Mouse (Mus musculus) forebrain, embryonic 14.5 days (tissue): ENCODE data around the gene Dnajc3. TPM values are rescaled to one million over a fixed set of nuclear protein-coding genes. Genes with fewer than 3 reads are reported as not detected.
A peak's percentile ranks its signal among the peaks of the same experiment; 100 is the strongest.

Experiments
- ATAC-seq: fragments of 200-750 bp; cut with Nextera tagmentation; 2 replicates; pipeline ENCODE4 v1.8.0; 2017; ENCODE audit warnings: mild to moderate bottlenecking, moderate library complexity
- DNase-seq: peaks from one replicate; pipeline ENCODE4 v3.0.0-alpha.2; 2015; ENCODE audit warnings: low spot score
- H3K27ac ChIP-seq: fragments of 300-500 bp; sonication (generic); 2 replicates; pipeline ENCODE4 v1.5.1; 2014; ENCODE audit warnings: low read depth, mild to moderate bottlenecking, control low read depth, low read length, moderate library complexity
- H3K27me3 ChIP-seq: fragments of 300-500 bp; sonication (generic); replicated peaks from 2 replicates; pipeline ENCODE4 v1.6.1; 2014; ENCODE audit warnings: low read length, control low read depth, mixed read lengths; ENCODE audit not compliant: control insufficient read depth, insufficient read depth
- H3K36me3 ChIP-seq: fragments of 300-500 bp; sonication (generic); 2 replicates; pipeline ENCODE4 v1.6.1; 2014; ENCODE audit warnings: low read length, control low read depth; ENCODE audit not compliant: control insufficient read depth, insufficient read depth
- H3K4me1 ChIP-seq: fragments of 300-500 bp; sonication (generic); 2 replicates; pipeline ENCODE4 v1.6.1; 2014; ENCODE audit warnings: antibody characterized with exemption, low read length, control low read depth; ENCODE audit not compliant: control insufficient read depth, insufficient read depth
- H3K4me2 ChIP-seq: fragments of 300-500 bp; sonication (generic); 2 replicates; pipeline ENCODE4 v1.6.1; 2014; ENCODE audit warnings: mild to moderate bottlenecking, control low read depth, low read length
- H3K4me3 ChIP-seq: fragments of 300-500 bp; sonication (generic); 2 replicates; pipeline ENCODE4 v1.5.1; 2014; ENCODE audit warnings: low read depth, low read length, control low read depth
- H3K9ac ChIP-seq: fragments of 300-500 bp; sonication (generic); 2 replicates; pipeline ENCODE4 v1.6.1; 2014; ENCODE audit warnings: mild to moderate bottlenecking, low read length, control low read depth, moderate library complexity
- H3K9me3 ChIP-seq: fragments of 300-500 bp; sonication (generic); replicated peaks from 2 replicates; pipeline ENCODE4 v1.6.1; 2016; ENCODE audit warnings: low read length, control low read depth, mixed read lengths; ENCODE audit not compliant: control insufficient read depth
- WGBS: fragments of 180-500 bp; shearing (Covaris S2); extraction: QIAGEN DNeasy Blood & Tissue Kit; methylation state at CpG from one replicate; pipeline ENCODE4 v1.1.7; 2014; 5-methylcytosine and 5-hydroxymethylcytosine counted together
- polyA plus RNA-seq: library from polyadenylated mRNA; unstranded; fragments of >200 nt; fragmentation: Nextera tagmentation; extraction: Ambion mirVana; gene quantifications from 2 replicates; pipeline ENCODE4 v1.2.1, GENCODE M21; 2014

The Dnajc3 gene
- polyA plus RNA-seq, 1 experiment from 2014 or later = 18.8 TPM

- Histone ChIP-seq H3K4me2 (no peak overlapping the region), H3K27ac (no peak overlapping the region), H3K4me3 (no peak overlapping the region), H3K36me3 (peaks cover 82% of the 10 kb centered on the region), H3K9me3 (no peaks in the 10 kb centered on the region), H3K9ac (no peak overlapping the region), H3K4me1 (peaks cover 8% of the 10 kb centered on the region), H3K27me3 (no peaks in the 10 kb centered on the region)
- DNase-seq (no peak), ATAC-seq (no peak)
- 75% methylated on average over 8 of the region's 8 CpGs for WGBS
Observed at GRCm38 (mm10) chr14:118907592-118907991, 30.2 kb upstream of the Dnajc3 start.

DNA sequence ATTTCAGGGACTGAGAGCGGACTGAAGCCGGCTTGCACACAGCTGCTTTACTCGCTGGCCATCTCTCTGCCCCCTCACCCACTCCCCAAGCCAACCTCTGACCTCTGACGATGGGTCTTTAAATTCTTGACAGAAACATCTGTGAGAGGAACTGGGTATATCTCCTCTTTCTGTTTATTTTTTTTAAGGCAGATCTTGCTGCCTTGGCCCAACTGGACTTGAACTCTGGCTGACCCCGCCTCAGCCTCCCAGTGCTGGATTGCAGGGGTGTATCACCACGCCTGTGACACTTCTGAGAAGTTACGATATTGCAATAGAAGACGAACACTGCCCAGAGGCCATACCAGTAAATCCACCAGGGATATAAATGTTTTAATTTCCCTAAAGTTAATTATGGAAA lies 27.9 kb upstream of the Dnajc3 start:
- WGBS = 91% methylated on average over 8 of the region's 8 CpGs
- Histone ChIP-seq H3K4me1 (no peaks in the 10 kb centered on the region), H3K4me2 (no peak overlapping the region), H3K9me3 (no peaks in the 10 kb centered on the region), H3K27me3 (no peaks in the 10 kb centered on the region), H3K9ac (no peak overlapping the region), H3K27ac (no peak overlapping the region), H3K36me3 (peaks cover 76% of the 10 kb centered on the region), H3K4me3 (no peak overlapping the region)
- DNase-seq (no peak), ATAC-seq (no peak)

GRCm38 (mm10) chr14:118910332-118911222 lies 27.2 kb upstream of the Dnajc3 start:
- Histone ChIP-seq H3K4me2 (no peak overlapping the region), H3K27me3 (no peaks in the 10 kb centered on the region), H3K27ac (no peak overlapping the region), H3K9me3 (no peaks in the 10 kb centered on the region), H3K4me3 (no peak overlapping the region), H3K9ac (no peak overlapping the region), H3K4me1 (no peaks in the 10 kb centered on the region), H3K36me3 (peaks cover 74% of the 10 kb centered on the region)
- WGBS = 75% methylated on average over 29 of the region's 29 CpGs
- DNase-seq (peak; percentile 64), ATAC-seq (peak; percentile 43; the same call in 1 of the 2 replicates)

GRCm38 (mm10) chr14:118911521-118911920 lies 26.3 kb upstream of the Dnajc3 start:
- ATAC-seq (no peak), DNase-seq (no peak)
- Histone ChIP-seq H3K9ac (no peak overlapping the region), H3K4me2 (no peak overlapping the region), H3K4me3 (no peak overlapping the region), H3K27ac (no peak overlapping the region), H3K9me3 (no peaks in the 10 kb centered on the region), H3K36me3 (peaks cover 76% of the 10 kb centered on the region), H3K4me1 (no peaks in the 10 kb centered on the region), H3K27me3 (no peaks in the 10 kb centered on the region)
- 89% methylated on average over 6 of the region's 6 CpGs for WGBS

GRCm38 (mm10) chr14:118913651-118914050 lies 24.1 kb upstream of the Dnajc3 start:
- peaks cover 65% of the 10 kb centered on the region for H3K36me3 ChIP-seq
- no peak for DNase-seq
- no peak for ATAC-seq

DNA sequence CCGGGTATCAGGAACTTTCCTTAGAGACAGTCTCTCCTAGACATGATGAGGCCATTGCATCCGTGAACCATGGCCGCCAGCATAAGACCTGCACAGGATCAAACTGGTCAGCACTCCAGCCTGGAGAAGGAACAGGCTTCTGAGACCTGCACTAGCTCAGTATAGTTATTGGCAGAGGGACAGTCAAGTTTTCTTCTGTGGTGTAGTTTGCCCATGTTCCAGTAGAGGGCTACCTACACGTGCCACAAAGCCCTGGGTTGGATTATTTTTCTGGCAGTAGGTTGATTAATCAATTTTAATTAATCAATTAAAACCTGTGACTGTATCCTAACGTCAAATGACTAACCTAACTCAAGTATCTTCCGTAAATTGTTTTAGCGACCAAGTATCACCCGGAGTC lies 18.8 kb upstream of the Dnajc3 start:
- Histone ChIP-seq H3K4me2 (no peak overlapping the region), H3K9ac (no peak overlapping the region), H3K4me3 (no peak overlapping the region), H3K36me3 (peaks cover 39% of the 10 kb centered on the region; the same call in 1 of the 2 replicates), H3K27ac (no peak overlapping the region), H3K4me1 (peaks cover 32% of the 10 kb centered on the region), H3K27me3 (no peaks in the 10 kb centered on the region), H3K9me3 (no peaks in the 10 kb centered on the region)
- DNase-seq (peak; percentile 46), ATAC-seq (peak; percentile 16; the same call in 1 of the 2 replicates)
- 72% methylated on average over 8 of the region's 8 CpGs for WGBS

More at GRCm38 (mm10) chr14:118913651-118914050, 24.1 kb upstream of the Dnajc3 start:
- H3K4me2 ChIP-seq = no peak overlapping the region
- H3K27ac ChIP-seq = no peak overlapping the region
- no peak overlapping the region for H3K4me3 ChIP-seq
- WGBS = 90% methylated on average over 5 of the region's 5 CpGs
- H3K9ac ChIP-seq = no peak overlapping the region
- H3K4me1 ChIP-seq = no peaks in the 10 kb centered on the region
- H3K9me3 ChIP-seq = no peaks in the 10 kb centered on the region
- no peaks in the 10 kb centered on the region for H3K27me3 ChIP-seq

GRCm38 (mm10) chr14:118920654-118921053 lies 17.1 kb upstream of the Dnajc3 start:
- peaks cover 39% of the 10 kb centered on the region for H3K4me1 ChIP-seq
- H3K9me3 ChIP-seq = no peaks in the 10 kb centered on the region
- DNase-seq = no peak
- H3K27me3 ChIP-seq = no peaks in the 10 kb centered on the region
- 67% methylated on average over 7 of the region's 7 CpGs for WGBS
- no peak overlapping the region for H3K4me3 ChIP-seq
- H3K9ac ChIP-seq = no peak overlapping the region
- H3K27ac ChIP-seq = no peak overlapping the region
- no peak for ATAC-seq
- peak overlapping the region; percentile 18; the same call in 1 of the 2 replicates for H3K4me2 ChIP-seq
- H3K36me3 ChIP-seq = peaks cover 27% of the 10 kb centered on the region; the same call in 1 of the 2 replicates

GRCm38 (mm10) chr14:118922251-118922650 lies 15.5 kb upstream of the Dnajc3 start:
- peaks cover 42% of the 10 kb centered on the region for H3K4me1 ChIP-seq
- H3K9ac ChIP-seq = peak overlapping the region; percentile 67
- peak; percentile 42 for DNase-seq
- ATAC-seq = no peak
- H3K36me3 ChIP-seq = peaks cover 18% of the 10 kb centered on the region; the same call in 1 of the 2 replicates
- peak overlapping the region; percentile 61 for H3K4me2 ChIP-seq
- H3K4me3 ChIP-seq = peak overlapping the region; percentile 57
- no peak overlapping the region for H3K27ac ChIP-seq
- no peaks in the 10 kb centered on the region for H3K9me3 ChIP-seq
- H3K27me3 ChIP-seq = no peaks in the 10 kb centered on the region
- 29% methylated on average over 22 of the region's 22 CpGs for WGBS

- WGBS = under 1% methylated on average over 39 of the region's 47 CpGs
- DNase-seq = peak; percentile 43
- H3K27me3 ChIP-seq = no peaks in the 10 kb centered on the region
- H3K27ac ChIP-seq = no peak overlapping the region
- H3K36me3 ChIP-seq = peaks cover 15% of the 10 kb centered on the region; the same call in 1 of the 2 replicates
- ATAC-seq = peak; percentile 11
- H3K9me3 ChIP-seq = no peaks in the 10 kb centered on the region
- peak overlapping the region; percentile 61 for H3K4me2 ChIP-seq
- H3K4me1 ChIP-seq = peaks cover 42% of the 10 kb centered on the region
- H3K9ac ChIP-seq = peak overlapping the region; percentile 67
- H3K4me3 ChIP-seq = peak overlapping the region; percentile 57
Observed at GRCm38 (mm10) chr14:118922667-118923184, 15.1 kb upstream of the Dnajc3 start.
